Mouse (Mus musculus): ENCODE results near the gene Cdh5. TPM values are rescaled to one million over a fixed set of nuclear protein-coding genes. Genes with fewer than 3 reads are reported as not detected.
"Not testable (repeated sequence)": the region's sequence is repeated elsewhere in the genome, so short reads cannot be mapped to it uniquely, and the experiment has no call there.

Gene Cdh5
- polyA plus RNA-seq, 1 experiment from 2014 or later = 9.2 TPM

DNA sequence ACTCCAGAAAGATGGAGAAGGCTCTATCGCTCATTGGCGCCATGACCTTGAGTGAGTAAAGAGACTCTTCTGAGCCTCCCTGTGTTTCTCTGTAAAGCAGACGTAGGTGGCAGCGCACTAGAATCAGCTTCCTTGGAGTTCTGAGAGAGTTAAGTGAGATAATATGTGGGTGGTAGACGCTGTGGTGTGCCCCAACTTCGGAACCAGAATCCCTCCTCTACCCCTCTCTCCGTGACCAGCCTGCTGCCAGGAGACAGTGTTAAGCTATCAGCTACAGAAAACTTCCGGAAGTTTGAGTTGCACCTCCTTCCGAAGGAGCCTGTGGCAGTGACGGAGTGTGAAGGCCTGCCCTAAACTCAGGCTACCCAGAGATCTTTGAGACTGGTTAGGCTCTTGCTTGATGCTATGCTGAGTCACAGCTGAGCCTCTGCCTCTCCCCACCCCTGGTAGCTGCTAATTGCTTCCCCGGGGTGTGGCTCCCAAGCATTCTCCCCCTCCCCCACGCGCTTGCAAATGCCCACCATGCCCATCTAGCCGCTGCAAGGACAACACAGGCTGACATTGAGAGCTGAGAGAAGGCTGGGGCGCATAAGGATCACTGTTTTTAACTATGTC is 32.9 kb upstream of the Cdh5 start:
- H3K4me2 ChIP-seq (ENCODE audit: low read length) = no peak overlapping the region
- H3K4me1 ChIP-seq (replicated peaks; ENCODE audit: control insufficient read depth, insufficient read depth, low read length) = no peaks in the 10 kb centered on the region; the same call in 1 of the 2 replicates
- H3K9ac ChIP-seq (replicated peaks; ENCODE audit: low read depth, low read length) = no peak overlapping the region
- H3K27ac ChIP-seq (ENCODE audit: low read length) = no peak overlapping the region
- no peaks in the 10 kb centered on the region for H3K36me3 ChIP-seq (ENCODE audit: control insufficient read depth, insufficient read depth)
- ATAC-seq = no peak
- H3K9me3 ChIP-seq (ENCODE audit: control insufficient read depth, low read length) = no peaks in the 10 kb centered on the region
- H3K27me3 ChIP-seq (replicated peaks; ENCODE audit: control insufficient read depth, insufficient read depth, low read length) = no peaks in the 10 kb centered on the region
- WGBS = 79% methylated on average over 15 of the region's 15 CpGs
- no peak overlapping the region for H3K4me3 ChIP-seq (replicated peaks; ENCODE audit: low read length)

DNA sequence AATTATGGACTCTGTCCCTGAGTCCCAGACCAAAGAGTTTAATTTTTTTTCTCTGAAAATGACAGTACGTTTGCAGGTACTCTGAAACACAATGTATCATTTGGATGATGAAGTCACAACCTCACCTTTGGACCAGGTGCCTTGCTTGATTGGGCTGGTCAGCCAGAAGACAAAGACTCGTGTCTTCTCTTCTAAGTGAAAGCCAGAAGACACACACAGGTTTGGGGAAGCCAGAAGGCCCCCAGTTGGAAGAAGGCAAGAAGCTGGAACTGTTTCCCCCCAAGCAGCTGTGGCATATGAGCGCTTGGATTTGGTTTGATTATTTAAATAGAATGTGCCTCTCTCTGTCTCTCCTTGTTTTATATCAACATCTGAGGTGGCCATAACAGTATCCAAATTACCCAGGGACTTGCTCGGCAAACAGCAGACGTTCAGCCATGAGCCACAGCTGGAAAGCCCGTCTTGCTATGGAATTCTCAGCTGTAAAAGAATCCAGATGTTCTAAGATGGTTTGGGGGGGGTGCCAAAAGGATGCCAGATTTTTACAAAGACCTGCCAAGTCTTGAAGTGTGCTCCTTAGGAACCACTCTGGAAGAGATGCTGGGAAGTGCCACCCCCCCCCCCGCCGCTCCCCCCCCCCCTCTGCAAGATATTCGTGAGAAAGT is 31.1 kb upstream of the Cdh5 start:
- not testable (repeated sequence) for H3K9ac ChIP-seq (replicated peaks; ENCODE audit: low read depth, low read length); H3K27me3 ChIP-seq (replicated peaks; ENCODE audit: control insufficient read depth, insufficient read depth, low read length); H3K4me2 ChIP-seq (ENCODE audit: low read length); H3K27ac ChIP-seq (ENCODE audit: low read length); ATAC-seq; H3K4me3 ChIP-seq (replicated peaks; ENCODE audit: low read length); H3K9me3 ChIP-seq (ENCODE audit: control insufficient read depth, low read length); H3K4me1 ChIP-seq (replicated peaks; ENCODE audit: control insufficient read depth, insufficient read depth, low read length); H3K36me3 ChIP-seq (ENCODE audit: control insufficient read depth, insufficient read depth)
- 79% methylated on average over 9 of the region's 9 CpGs for WGBS

DNA sequence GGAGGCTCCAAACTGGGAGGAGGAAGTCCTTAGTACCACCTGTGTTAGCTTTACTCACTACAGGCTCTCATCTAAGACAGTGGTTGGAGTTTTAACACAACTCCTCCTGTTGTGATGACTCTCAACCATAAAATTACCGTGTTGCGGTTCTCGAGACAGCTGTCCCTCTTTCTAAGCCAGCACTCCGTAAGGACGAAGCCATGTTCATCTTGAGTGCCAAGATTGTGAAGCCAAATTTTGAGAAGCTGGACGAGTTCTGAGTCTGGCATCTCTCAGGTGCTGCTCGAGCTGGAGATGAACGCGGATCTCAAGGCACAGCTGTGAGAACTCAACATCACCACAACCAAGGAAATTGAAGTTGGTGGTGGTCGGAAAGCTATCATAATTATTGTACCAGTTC is 30.5 kb upstream of the Cdh5 start:
- Histone ChIP-seq H3K27me3 (replicated peaks; ENCODE audit: control insufficient read depth, insufficient read depth, low read length) (no peaks in the 10 kb centered on the region), H3K27ac (ENCODE audit: low read length) (no peak overlapping the region), H3K4me1 (replicated peaks; ENCODE audit: control insufficient read depth, insufficient read depth, low read length) (no peaks in the 10 kb centered on the region), H3K36me3 (ENCODE audit: control insufficient read depth, insufficient read depth) (no peaks in the 10 kb centered on the region), H3K4me3 (replicated peaks; ENCODE audit: low read length) (no peak overlapping the region), H3K9ac (replicated peaks; ENCODE audit: low read depth, low read length) (no peak overlapping the region), H3K4me2 (ENCODE audit: low read length) (no peak overlapping the region), H3K9me3 (ENCODE audit: control insufficient read depth, low read length) (no peaks in the 10 kb centered on the region)
- ATAC-seq = no peak
- 85% methylated on average over 10 of the region's 10 CpGs for WGBS

DNA sequence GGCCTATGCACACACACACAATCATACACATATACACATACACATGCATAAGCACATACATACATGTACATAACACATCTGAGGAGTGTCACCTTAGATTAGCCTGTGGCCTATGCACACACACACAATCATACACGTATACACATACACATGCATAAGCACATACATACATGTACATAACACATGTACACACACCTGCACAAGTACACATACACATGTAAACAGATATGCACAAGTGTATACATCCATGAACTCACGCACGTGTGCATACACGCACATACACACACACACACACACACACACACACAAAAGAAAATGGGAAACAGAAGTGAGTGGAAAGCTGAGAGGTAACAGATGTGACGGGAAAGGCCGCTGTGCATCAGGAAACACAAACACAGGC is 26.3 kb upstream of the Cdh5 start:
- H3K36me3 ChIP-seq (ENCODE audit: control insufficient read depth, insufficient read depth) = no peaks in the 10 kb centered on the region
- H3K9me3 ChIP-seq (ENCODE audit: control insufficient read depth, low read length) = no peaks in the 10 kb centered on the region
- no peak overlapping the region for H3K9ac ChIP-seq (replicated peaks; ENCODE audit: low read depth, low read length)
- no peak overlapping the region for H3K27ac ChIP-seq (ENCODE audit: low read length)
- no peak overlapping the region for H3K4me2 ChIP-seq (ENCODE audit: low read length)
- 96% methylated on average over 6 of the region's 6 CpGs for WGBS
- H3K4me3 ChIP-seq (replicated peaks; ENCODE audit: low read length) = no peak overlapping the region
- no peak for ATAC-seq
- H3K4me1 ChIP-seq (replicated peaks; ENCODE audit: control insufficient read depth, insufficient read depth, low read length) = peaks cover 8% of the 10 kb centered on the region
- no peaks in the 10 kb centered on the region for H3K27me3 ChIP-seq (replicated peaks; ENCODE audit: control insufficient read depth, insufficient read depth, low read length)

DNA sequence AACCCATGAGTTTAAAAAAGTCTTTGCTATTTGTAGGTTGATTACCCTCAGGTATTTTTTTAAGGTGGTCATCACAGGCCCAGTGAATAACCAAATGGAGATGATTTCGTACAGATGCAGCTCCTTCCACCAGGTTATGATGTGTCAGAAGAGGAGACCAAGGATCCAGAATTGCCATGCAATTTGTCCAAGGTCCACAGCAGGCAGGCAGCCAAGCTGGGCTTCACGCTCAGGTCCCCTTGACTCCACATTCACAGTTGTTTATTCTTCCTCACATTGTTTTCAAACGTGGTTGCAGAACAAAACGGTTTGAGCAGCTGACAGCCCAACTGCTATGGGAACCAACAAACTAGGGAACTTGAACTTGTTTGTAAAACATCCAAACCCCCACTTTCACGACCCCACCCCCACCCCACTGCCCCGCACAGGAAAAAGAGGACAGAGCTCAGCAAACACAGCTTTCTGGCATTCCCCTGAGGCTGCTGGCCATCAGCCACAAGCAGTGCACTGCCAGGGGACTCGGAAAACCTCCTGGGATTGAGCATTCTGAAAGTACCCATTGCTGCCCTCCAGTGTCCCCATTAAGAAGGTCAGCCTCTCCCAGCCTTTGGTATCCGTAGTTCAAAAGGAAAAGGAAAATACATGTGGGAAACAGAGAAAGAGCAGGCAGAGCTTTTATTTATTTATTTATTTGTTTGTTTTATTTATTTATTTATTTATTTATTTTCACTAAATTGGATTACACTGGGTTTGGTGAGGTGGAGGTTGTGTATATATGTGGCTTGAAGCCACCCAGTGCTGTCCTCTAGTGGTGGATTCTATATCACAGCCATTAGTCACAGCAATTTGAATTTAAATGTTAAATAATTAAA is 24.6 kb upstream of the Cdh5 start:
- peak; percentile 58 for ATAC-seq
- no peaks in the 10 kb centered on the region for H3K36me3 ChIP-seq (ENCODE audit: control insufficient read depth, insufficient read depth)
- 18% methylated on average over 8 of the region's 8 CpGs for WGBS
- no peak overlapping the region for H3K9ac ChIP-seq (replicated peaks; ENCODE audit: low read depth, low read length)
- H3K4me3 ChIP-seq (replicated peaks; ENCODE audit: low read length) = no peak overlapping the region
- H3K27ac ChIP-seq (ENCODE audit: low read length) = no peak overlapping the region
- no peak overlapping the region for H3K4me2 ChIP-seq (ENCODE audit: low read length)
- no peaks in the 10 kb centered on the region for H3K27me3 ChIP-seq (replicated peaks; ENCODE audit: control insufficient read depth, insufficient read depth, low read length)
- peaks cover 8% of the 10 kb centered on the region for H3K4me1 ChIP-seq (replicated peaks; ENCODE audit: control insufficient read depth, insufficient read depth, low read length)
- no peaks in the 10 kb centered on the region for H3K9me3 ChIP-seq (ENCODE audit: control insufficient read depth, low read length)

DNA sequence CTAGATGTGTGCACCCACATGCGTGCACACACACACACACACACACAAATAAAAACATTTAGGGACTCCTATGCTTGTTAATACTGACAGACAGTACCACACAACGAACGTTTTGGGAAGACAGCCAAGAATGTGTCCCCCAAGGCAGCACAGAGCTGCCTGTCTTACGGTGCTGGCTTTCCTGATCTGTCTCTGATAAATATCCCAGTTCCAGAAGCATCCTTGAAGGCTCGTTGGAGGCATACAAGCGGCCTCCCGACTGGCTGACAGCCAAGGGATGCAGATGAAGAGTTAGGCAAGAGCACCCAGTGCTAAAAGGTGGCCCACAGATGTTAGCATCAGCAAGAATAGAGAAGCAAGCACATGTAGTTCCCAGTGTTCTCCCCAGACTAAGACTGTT is 23.3 kb upstream of the Cdh5 start:
- Histone ChIP-seq H3K4me3 (replicated peaks; ENCODE audit: low read length) (no peak overlapping the region), H3K9me3 (ENCODE audit: control insufficient read depth, low read length) (no peaks in the 10 kb centered on the region), H3K4me1 (replicated peaks; ENCODE audit: control insufficient read depth, insufficient read depth, low read length) (peaks cover 8% of the 10 kb centered on the region), H3K27ac (ENCODE audit: low read length) (no peak overlapping the region), H3K4me2 (ENCODE audit: low read length) (no peak overlapping the region), H3K27me3 (replicated peaks; ENCODE audit: control insufficient read depth, insufficient read depth, low read length) (no peaks in the 10 kb centered on the region), H3K9ac (replicated peaks; ENCODE audit: low read depth, low read length) (no peak overlapping the region), H3K36me3 (ENCODE audit: control insufficient read depth, insufficient read depth) (no peaks in the 10 kb centered on the region)
- WGBS = 30% methylated on average over 7 of the region's 7 CpGs
- ATAC-seq = no peak

DNA sequence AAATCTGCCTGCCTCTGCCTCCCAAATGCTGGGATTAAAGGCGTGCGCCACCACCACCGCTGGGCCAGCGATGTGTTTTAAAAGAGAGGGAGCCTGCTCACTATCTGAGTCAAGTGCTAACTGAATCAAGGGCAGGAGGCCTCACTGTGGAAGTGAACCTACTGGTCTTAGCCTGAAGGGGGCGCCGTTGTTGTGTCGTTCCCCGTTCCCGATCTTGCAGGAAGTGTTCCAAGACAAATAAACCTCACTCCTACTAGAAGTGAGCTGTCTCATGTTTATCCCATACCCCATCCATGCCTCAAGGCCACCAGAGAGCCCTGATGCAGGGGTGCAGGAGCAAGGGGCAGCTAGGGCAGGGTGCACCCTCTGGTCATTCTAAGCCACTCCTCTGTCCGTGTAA is 16.1 kb upstream of the Cdh5 start:
- Histone ChIP-seq H3K9ac (replicated peaks; ENCODE audit: low read depth, low read length) (no peak overlapping the region), H3K36me3 (ENCODE audit: control insufficient read depth, insufficient read depth) (no peaks in the 10 kb centered on the region), H3K4me3 (replicated peaks; ENCODE audit: low read length) (no peak overlapping the region), H3K4me2 (ENCODE audit: low read length) (no peak overlapping the region), H3K27me3 (replicated peaks; ENCODE audit: control insufficient read depth, insufficient read depth, low read length) (no peaks in the 10 kb centered on the region), H3K4me1 (replicated peaks; ENCODE audit: control insufficient read depth, insufficient read depth, low read length) (no peaks in the 10 kb centered on the region), H3K9me3 (ENCODE audit: control insufficient read depth, low read length) (no peaks in the 10 kb centered on the region), H3K27ac (ENCODE audit: low read length) (no peak overlapping the region)
- no peak for ATAC-seq
- 78% methylated on average over 10 of the region's 10 CpGs for WGBS

DNA sequence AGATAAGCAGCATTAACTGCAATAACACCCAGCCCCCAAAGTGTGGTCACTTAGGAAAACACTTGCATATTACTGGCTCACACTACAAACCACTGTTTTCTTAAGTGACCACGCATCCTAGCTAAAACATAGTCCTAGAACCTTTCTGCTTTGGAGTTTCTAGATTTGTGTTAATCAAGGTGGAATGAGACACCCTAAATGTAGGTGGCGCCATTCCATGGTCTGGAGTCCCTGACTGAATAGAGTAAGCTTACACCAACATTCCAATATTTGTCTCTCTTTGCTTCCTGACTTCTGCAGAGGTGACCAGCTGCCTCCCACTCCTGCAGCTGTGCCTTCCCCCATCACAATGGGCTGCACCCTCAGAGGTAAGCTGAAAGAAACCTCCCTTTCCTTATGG is 14.8 kb upstream of the Cdh5 start:
- ATAC-seq = no peak
- WGBS = 86% methylated on average over 2 of the region's 2 CpGs

DNA sequence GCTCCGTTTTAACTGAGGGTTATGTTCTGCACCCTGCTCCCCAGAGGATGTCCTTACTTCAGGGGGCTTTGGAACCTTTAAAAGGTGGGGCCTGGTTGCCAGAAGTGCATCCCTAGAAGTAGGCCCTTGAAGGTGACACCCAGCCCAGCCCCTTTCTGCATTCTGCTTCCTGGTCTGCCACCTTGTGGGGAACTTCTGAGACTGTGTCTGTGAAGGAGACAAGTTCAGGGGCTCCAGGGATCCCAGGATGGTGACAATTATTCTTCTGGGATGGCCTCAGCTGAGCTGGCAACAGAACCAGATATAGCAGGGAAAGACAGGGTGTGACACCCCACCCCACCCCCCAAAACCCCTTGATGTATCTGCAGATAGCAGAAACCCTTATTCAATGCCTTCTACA is 14.3 kb upstream of the Cdh5 start:
- WGBS = 40% methylated on average over 1 of the region's 1 CpGs
- no peak for ATAC-seq
- H3K9me3 ChIP-seq (ENCODE audit: control insufficient read depth, low read length) = no peaks in the 10 kb centered on the region

More for the DNA sequence above, 14.8 kb upstream of the Cdh5 start:
- Histone ChIP-seq H3K27ac (ENCODE audit: low read length) (no peak overlapping the region), H3K9me3 (ENCODE audit: control insufficient read depth, low read length) (no peaks in the 10 kb centered on the region), H3K9ac (replicated peaks; ENCODE audit: low read depth, low read length) (no peak overlapping the region), H3K4me3 (replicated peaks; ENCODE audit: low read length) (no peak overlapping the region), H3K4me2 (ENCODE audit: low read length) (no peak overlapping the region), H3K27me3 (replicated peaks; ENCODE audit: control insufficient read depth, insufficient read depth, low read length) (no peaks in the 10 kb centered on the region), H3K36me3 (ENCODE audit: control insufficient read depth, insufficient read depth) (no peaks in the 10 kb centered on the region), H3K4me1 (replicated peaks; ENCODE audit: control insufficient read depth, insufficient read depth, low read length) (0 out of 2 replicates have a peak, but pooled peaks cover 2% of the 10 kb centered on the region)

More for the DNA sequence above, 14.3 kb upstream of the Cdh5 start:
- H3K27ac ChIP-seq (ENCODE audit: low read length) = no peak overlapping the region
- H3K4me3 ChIP-seq (replicated peaks; ENCODE audit: low read length) = no peak overlapping the region
- 0 out of 2 replicates have a peak, but pooled peaks cover 2% of the 10 kb centered on the region for H3K4me1 ChIP-seq (replicated peaks; ENCODE audit: control insufficient read depth, insufficient read depth, low read length)
- H3K4me2 ChIP-seq (ENCODE audit: low read length) = no peak overlapping the region
- H3K9ac ChIP-seq (replicated peaks; ENCODE audit: low read depth, low read length) = no peak overlapping the region
- H3K36me3 ChIP-seq (ENCODE audit: control insufficient read depth, insufficient read depth) = no peaks in the 10 kb centered on the region
- H3K27me3 ChIP-seq (replicated peaks; ENCODE audit: control insufficient read depth, insufficient read depth, low read length) = no peaks in the 10 kb centered on the region

All from forebrain, embryonic 16.5 days (tissue).